Mouse (Mus musculus) thymus, postnatal 10 days (tissue): Measurements from ENCODE around the gene Ttf1.

Experiments used
- DNase-seq, 2 experiments: peaks; one replicate each; pipeline ENCODE4 v3.0.0; 2021; ENCODE audit warnings: low spot score in 2 of 2

Ttf1 gene

DNA sequence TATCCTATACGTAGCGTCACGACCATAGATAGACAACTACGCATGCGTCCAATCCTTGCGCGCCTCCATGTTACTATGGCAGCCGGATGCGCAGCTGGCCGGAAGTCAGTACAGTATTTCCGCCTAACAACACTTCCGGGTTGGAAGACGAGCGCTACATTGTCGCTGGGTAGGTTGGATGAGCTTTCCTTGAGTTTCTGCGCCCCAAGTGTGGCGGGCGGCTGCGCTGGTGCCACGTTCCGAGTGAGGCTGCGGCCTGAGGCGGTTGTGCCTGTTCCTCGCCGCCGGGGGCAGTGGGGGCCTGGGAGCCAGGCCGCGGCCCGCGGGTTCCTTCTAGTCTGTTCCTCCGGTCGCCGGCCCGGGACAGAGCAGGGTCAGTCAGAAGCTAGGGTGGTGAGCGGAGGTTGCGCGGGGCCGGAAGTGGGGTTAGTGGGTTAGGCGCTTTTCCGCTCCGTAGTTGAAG lies at the start of gene Ttf1:
Gene Ttf1 (plus strand): TSS at position 128 of the 463 bp plus-strand sequence.
- peak; percentile 88 for DNase-seq

GRCm38 (mm10) chr2:29012523-29012922 lies 47.5 kb upstream of the Ttf1 start:
- DNase-seq = no peak

GRCm38 (mm10) chr2:29016599-29017587 lies 43.2 kb upstream of the Ttf1 start:
- DNase-seq = no peak

- no peak for DNase-seq
These were observed 41.4 kb upstream of the Ttf1 start for GRCm38 (mm10) chr2:29018680-29019079.

- DNase-seq = no peak
These were observed 39.0 kb upstream of the Ttf1 start for GRCm38 (mm10) chr2:29021025-29021424.

DNA sequence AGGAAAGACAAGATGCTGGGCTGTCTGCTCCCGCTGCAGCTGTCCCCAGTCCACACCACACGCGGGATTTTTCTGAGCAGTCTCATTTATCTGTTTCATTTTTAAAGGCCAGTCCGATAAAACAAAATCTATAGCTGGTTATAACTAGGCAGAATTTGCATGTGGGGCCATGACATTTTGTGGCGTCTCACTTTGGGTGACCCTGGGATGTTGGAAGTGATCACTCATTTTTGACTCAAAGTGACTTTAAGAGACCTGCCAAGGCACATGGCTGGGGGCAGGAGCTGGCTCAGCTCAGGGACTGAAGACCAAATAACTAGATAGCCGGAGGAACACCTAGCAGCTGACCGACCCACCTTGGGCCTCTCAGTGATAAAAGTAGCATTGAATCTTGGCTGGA lies 37.1 kb upstream of the Ttf1 start:
- DNase-seq = no peak

DNA sequence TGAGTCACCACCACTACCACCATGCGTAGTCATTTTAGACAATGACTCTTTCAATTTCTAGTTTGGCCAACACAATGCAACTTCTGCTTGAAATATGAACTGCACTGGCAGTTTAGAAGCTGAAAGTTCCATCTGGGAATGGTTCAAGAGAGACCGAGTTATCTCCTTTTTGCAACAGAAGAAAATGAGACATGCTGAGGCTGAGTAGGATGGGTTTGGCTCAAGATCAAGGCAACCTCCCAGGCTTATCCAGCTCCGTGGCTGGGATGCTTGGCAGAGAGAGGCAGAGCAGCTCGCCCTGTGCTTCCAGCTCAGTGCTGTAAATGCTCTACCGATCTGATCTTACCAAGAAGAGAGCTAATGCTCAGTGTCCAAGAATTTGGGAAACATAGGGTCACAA lies 34.8 kb upstream of the Ttf1 start:
- no peak for DNase-seq

GRCm38 (mm10) chr2:29030048-29030734 lies 29.9 kb upstream of the Ttf1 start:
- DNase-seq = no peak

- no peak for DNase-seq
These were observed 28.1 kb upstream of the Ttf1 start for GRCm38 (mm10) chr2:29031951-29032350.

DNA sequence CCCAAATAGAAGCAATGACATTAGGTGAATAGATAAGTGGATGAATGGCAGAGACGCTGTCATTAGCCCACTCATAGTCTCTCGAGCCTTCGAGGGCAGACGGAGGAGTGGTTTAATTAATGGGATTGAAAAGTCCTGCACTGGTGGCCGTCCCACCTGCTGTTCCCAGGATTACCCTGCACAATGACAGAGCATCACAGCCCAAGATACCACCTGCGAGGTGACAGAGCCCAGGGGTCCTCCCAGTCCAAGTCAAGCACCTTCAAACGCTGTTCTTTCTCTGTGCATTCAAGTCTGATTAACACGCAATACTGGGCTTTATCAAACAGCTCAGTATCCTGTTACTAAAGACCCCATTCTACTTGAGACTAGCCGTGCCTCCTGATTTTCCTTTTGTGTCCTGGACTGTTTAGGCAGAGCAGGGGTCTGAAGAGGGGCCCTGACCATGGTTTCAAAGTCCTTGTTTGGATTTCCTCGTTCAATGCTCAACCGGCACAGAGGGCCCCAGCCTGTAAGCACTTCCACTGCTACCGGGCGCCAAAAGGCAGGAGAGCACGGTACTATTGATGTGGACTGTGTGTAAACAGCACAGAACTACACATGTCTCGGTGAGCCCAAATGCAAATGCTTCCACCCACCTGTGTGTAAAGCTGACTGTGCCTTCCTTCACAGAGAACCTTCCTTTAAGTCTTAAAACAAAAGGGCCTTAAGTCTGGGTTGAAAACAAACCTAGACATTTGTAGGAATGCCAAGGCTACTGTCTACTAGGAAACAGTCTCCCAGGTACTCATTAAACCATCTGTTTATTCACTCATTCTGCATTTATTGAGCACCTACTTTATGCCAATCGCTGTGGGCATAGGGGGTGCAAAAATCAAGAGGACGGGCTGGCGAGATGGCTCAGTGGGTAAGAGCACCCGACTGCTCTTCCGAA lies 25.3 kb upstream of the Ttf1 start:
- no peak for DNase-seq

DNA sequence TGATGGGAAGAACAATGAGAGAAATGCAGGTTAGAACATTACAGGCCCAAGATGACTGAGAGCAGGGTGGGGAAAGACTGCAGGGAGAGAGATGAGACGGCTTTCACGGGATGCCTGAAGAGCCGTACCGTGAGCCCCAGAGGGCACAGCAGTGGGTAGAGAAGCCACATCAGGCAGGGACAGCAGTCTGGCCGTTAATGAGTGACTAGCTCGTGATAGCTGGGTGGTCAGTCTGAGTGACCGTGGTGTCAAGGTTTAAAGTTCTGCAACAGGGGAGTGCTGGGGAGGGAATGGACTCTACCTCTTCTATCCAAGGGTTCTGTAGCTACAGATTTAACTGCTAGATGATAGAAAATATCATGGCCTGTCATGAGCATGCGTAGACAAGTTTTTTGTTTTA lies 24.4 kb upstream of the Ttf1 start:
- no peak for DNase-seq

GRCm38 (mm10) chr2:29039741-29040140 lies 20.3 kb upstream of the Ttf1 start:
- DNase-seq = no peak

DNA sequence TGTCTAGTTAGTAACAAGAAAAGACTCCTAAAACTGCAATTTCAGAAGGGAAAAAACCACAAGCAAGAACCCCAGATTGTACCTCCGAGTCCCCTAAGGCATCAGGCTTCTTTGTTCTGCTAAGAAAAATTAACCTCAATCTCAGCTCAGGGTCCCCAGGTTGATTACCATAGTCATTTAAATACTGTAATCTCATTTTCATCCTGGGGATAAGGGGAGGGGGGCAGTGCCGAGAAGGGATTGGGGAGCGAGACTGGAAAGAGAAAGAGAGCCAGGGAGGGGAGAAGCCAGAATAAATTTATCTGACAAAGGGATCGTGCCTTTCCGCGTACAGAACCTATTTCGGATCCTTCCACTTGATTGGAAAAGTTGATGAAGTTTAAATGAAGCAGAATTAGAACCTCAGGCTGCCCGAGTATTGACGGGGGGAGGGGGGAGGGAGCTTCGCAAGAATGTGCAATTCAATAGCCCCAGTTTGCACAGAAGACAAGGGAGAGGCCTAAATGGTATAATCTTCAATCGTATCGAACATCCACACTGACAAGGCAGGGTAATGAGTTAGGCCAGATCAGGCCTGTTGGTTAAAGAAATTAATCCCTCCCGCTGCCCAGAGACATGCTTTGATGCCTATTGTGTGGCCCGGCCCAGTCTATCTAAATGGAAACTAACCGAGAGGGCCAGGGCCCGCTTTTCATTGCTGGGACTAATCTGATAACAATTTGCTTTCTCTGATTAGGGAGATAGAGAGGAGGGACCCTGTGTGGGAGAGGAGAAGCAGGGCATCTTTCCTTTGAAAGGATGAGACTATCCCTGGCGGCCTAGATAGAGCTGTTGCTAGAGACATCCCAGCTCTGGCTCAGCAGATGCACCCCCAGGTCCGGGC lies 19.2 kb upstream of the Ttf1 start:
- no peak for DNase-seq

- DNase-seq = no peak
These were observed 18.6 kb upstream of the Ttf1 start for GRCm38 (mm10) chr2:29041477-29041768.

GRCm38 (mm10) chr2:29042124-29042523 lies 17.9 kb upstream of the Ttf1 start:
- no peak for DNase-seq

- DNase-seq = no peak
These were observed 13.9 kb upstream of the Ttf1 start for GRCm38 (mm10) chr2:29046151-29046550.

- DNase-seq = no peak
These were observed 8.1 kb upstream of the Ttf1 start for GRCm38 (mm10) chr2:29051932-29052331.

GRCm38 (mm10) chr2:29052943-29053454 lies 7.1 kb upstream of the Ttf1 start:
- peak; percentile 16 to 60 for DNase-seq

DNA sequence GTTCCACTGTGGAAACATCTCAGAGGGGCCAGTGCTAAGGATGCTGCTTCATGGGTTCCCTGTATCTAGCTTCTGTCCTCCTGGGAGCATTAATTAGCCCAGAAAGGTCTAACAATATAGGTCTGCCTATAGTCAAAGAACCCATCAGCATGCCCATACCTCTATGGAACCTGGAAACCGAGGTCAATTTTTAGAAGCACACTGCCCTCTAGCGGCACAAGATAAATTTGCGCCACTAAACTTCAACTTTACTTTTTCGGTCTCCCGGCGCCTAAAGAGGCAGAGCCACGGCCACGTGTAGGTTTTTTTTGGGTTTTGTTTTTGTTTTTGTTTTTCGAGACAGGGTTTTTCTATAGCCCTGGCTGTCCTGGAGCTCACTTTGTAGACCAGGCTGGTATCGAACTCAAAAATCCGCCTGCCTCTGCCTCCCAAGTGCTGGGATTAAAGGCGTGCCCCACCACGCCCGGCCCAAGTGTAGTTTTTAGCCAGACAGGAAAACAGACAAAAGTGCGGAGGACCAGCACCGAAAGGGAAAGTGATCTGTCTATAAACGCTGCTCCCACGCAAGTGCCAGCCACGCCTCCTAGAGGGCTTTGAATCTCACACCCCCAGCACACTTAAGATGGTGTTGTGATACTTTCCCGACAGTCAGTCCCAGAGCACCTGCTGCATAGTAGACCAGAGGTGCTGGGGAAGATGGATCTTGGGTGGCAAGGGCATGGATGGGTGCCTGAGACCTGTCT lies 6.1 kb upstream of the Ttf1 start:
- DNase-seq = peak; percentile 28 to 58

- DNase-seq = peak in 1 of 2 experiments; percentile 18
These were observed 5.5 kb upstream of the Ttf1 start for GRCm38 (mm10) chr2:29054545-29054935.
